Mouse (Mus musculus) liver, adult 2 months (tissue): Measurements from ENCODE around the gene Vpreb3.

Experiments
- CTCF ChIP-seq: fragments of 200-500 bp; IDR thresholded peaks from 2 replicates; pipeline ENCODE4 v1.5.1; 2011; ENCODE audit warnings: low read depth, low read length, control low read depth
- POLR2A ChIP-seq: fragments of 200-500 bp; IDR thresholded peaks from 2 replicates; pipeline ENCODE4 v1.6.1; 2011; ENCODE audit warnings: low read length, control low read depth; ENCODE audit not compliant: insufficient read depth; ENCODE audit errors: extremely low read depth

DNA sequence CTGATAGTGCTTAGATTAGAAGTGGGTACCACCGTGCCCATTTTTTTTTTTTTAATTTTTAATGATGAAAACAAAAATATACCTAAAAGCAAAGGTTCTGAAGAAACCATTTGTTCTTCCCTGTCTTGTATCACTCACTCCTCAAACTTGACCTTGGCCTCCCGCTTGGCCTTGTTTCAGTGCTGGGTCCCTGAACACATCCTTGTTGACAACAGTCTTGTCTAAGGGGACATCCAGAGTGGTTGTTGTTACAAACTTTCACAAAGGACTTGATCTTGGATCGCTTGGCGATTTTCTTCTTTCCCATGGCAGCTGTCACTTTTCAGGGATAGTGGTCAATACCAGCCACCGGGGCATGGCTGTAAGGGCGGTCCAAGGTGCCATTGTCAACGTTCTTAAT lies 2.4 kb downstream of the Vpreb3 start:
- TF ChIP-seq CTCF, result no peak
- no peak for TF ChIP-seq POLR2A
